8 mouse cellular contexts compared by ENCODE assay signal in the genomic region with DNA sequence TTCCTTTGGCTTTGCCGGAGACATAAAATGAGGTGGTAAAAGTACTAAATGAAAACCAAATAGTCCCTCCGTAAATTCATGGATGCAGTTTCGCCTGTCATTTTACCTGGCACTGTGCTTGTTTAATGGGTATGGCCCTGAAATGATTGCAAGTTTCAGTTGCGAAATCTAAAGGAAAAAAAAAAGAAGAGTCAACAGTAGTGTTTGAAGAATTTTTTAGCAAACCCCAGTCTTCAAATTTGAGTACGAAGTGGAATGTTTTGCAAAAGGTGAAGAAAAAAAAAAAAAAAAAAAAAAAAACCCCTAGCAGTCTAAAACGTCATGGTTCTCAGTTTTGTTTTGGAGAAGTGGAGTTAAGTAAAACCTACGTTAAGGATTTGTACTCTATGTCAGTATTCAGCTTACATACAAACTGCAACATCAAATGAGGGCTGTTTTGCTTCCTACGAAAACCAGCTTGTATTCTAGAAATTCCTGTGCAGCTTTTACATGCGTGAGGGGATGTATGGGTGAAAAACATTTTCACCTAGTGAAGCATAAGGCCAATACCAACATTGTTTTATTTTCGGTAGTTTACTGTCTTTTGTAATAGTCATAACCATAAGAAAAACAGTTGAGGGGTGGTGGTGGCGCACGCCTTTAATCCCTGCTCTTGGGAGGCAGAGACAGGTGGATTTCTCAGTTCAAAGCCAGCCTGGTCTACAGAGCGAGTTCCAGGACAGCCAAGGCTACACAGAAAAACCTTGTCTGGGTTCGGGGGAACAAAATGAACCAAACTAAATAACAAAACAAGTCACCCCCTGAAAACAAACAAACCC. TPM values are rescaled to one million over a fixed set of nuclear protein-coding genes. Genes with fewer than 3 reads are reported as not detected.
A peak's percentile ranks its signal among the peaks of the same experiment; 100 is the strongest.
DNase-seq lines count a peak whose midpoint lies in the region; ATAC-seq and TF ChIP-seq lines count a peak whose summit lies in the region.

No protein-coding gene starts in this region.

- no peak for TF ChIP-seq CTCF in CH12.LX (conservative IDR thresholded peaks at IDR 0.05 in 1 of 2, IDR thresholded peaks at IDR 0.05 in 1 of 2; ENCODE audit: low read depth in 2 of 2, low read length in 2 of 2)
- TF ChIP-seq CTCF in liver, embryonic 14.5 days (IDR thresholded peaks at IDR 0.05; ENCODE audit: low read depth): no peak

- in situ Hi-C loops in CH12.LX (cut with MboI; ENCODE audit: low pct_ligation_motif_present, low pct_unique_long_range_greater_than_20kb, low sequenced_read_pairs): no loop called here

- no peak for TF ChIP-seq RAD21 in CH12.LX (IDR thresholded peaks at IDR 0.05; ENCODE audit: low read depth, low read length)

- ATAC-seq in heart, embryonic 11.5 days (replicated peaks; ENCODE audit: insufficient number of reproducible peaks, low FRiP score, low TSS enrichment): no peak
- ATAC-seq in forebrain, embryonic 13.5 days: no peak
- ATAC-seq in liver, embryonic 14.5 days (ENCODE audit: insufficient read depth): no peak

- peak overlapping the region; percentile 98 for H3K27ac ChIP-seq in heart, embryonic 11.5 days (ENCODE audit: low read depth, low read length)
- H3K27ac ChIP-seq in CH12.LX (ENCODE audit: insufficient read depth, low read depth): no peak overlapping the region
- no peak overlapping the region for H3K27ac ChIP-seq in forebrain, embryonic 13.5 days
- H3K27ac ChIP-seq in liver, embryonic 14.5 days: peak overlapping the region; percentile 88

- no peaks in the 10 kb centered on the region for H3K36me3 ChIP-seq in heart, embryonic 11.5 days (ENCODE audit: control insufficient read depth, insufficient read depth, low read length)
- peaks cover 0 to 1% of the 10 kb centered on the region in 2 experiments for H3K36me3 ChIP-seq in CH12.LX (replicated peaks in 1 of 2; ENCODE audit: control insufficient read depth in 1 of 2, insufficient read depth in 1 of 2, low read length in 1 of 2)
- H3K36me3 ChIP-seq in forebrain, embryonic 13.5 days (ENCODE audit: poor library complexity, severe bottlenecking): no peaks in the 10 kb centered on the region
- no peaks in the 10 kb centered on the region for H3K36me3 ChIP-seq in liver, embryonic 14.5 days (replicated peaks; ENCODE audit: control insufficient read depth, insufficient read depth, low read depth)

- intact Hi-C loops in heart, postnatal 10 days (cut with DNase I): no loop called here

- DNase-seq in heart, postnatal 10 days: no peak
- DNase-seq in CH12.LX (ENCODE audit: extremely low read depth): peak; percentile 22
- peak in 1 of 3 experiments; percentile 31 for DNase-seq in liver, embryonic 14.5 days (ENCODE audit: low read depth in 3 of 3, low spot score in 3 of 3)
- no peak for DNase-seq in frontal cortex, postnatal 10 days (ENCODE audit: low spot score in 2 of 2)
- no peak for DNase-seq in kidney, postnatal 25 days
- DNase-seq in ovary, adult 18-20 months (ENCODE audit: low spot score): no peak

- H3K9ac ChIP-seq in heart, embryonic 11.5 days (ENCODE audit: low read depth, low read length): peak overlapping the region; percentile 95
- peak overlapping the region; percentile 84 for H3K9ac ChIP-seq in CH12.LX (ENCODE audit: insufficient read depth, low read depth)
- peak overlapping the region; percentile 84 for H3K9ac ChIP-seq in forebrain, embryonic 13.5 days
- H3K9ac ChIP-seq in liver, embryonic 14.5 days (replicated peaks): peak overlapping the region; percentile 93

- no peaks in the 10 kb centered on the region for H3K27me3 ChIP-seq in heart, embryonic 11.5 days (ENCODE audit: control insufficient read depth, insufficient read depth, low read length)
- no peaks in the 10 kb centered on the region for H3K27me3 ChIP-seq in CH12.LX (replicated peaks)
- no peaks in the 10 kb centered on the region for H3K27me3 ChIP-seq in forebrain, embryonic 13.5 days
- H3K27me3 ChIP-seq in liver, embryonic 14.5 days (ENCODE audit: control insufficient read depth, insufficient read depth, low read length): no peaks in the 10 kb centered on the region

- TF ChIP-seq EP300 in CH12.LX (IDR thresholded peaks at IDR 0.05; ENCODE audit: low read length): peak; percentile 13; the same call in 1 of the 2 replicates
- TF ChIP-seq EP300 in liver, embryonic 14.5 days (IDR thresholded peaks at IDR 0.05; ENCODE audit: low read depth): no peak

- dilution Hi-C loops in CH12.LX (cut with MboI; ENCODE audit: extremely low pct_ligation_motif_present, extremely low pct_unique_long_range_greater_than_20kb, low sequenced_read_pairs): no loop called here

- peaks cover 10% of the 10 kb centered on the region for H3K79me2 ChIP-seq in CH12.LX (replicated peaks; ENCODE audit: control insufficient read depth, extremely low read depth, insufficient read depth, poor library complexity, severe bottlenecking)

- H3K4me3 ChIP-seq in heart, embryonic 11.5 days (ENCODE audit: low read depth, low read length): peak overlapping the region; percentile 74
- H3K4me3 ChIP-seq in CH12.LX (replicated peaks in 1 of 3; ENCODE audit: low read depth in 2 of 3, low read length in 2 of 3, poor library complexity in 1 of 3): peak overlapping the region; percentile 50 to 74 (median 68)
- H3K4me3 ChIP-seq in forebrain, embryonic 13.5 days: peak overlapping the region; percentile 62
- peak overlapping the region; percentile 73 to 82 for H3K4me3 ChIP-seq in liver, embryonic 14.5 days (ENCODE audit: insufficient read depth in 1 of 2, low read depth in 2 of 2, low read length in 2 of 2)

- no peak for TF ChIP-seq POLR2A in CH12.LX (IDR thresholded peaks at IDR 0.05; ENCODE audit: low read depth, low read length)

- peak overlapping the region; percentile 73 for H3K4me2 ChIP-seq in heart, embryonic 11.5 days
- H3K4me2 ChIP-seq in CH12.LX (ENCODE audit: insufficient read depth, low read depth, poor library complexity, severe bottlenecking): peak overlapping the region; percentile 76
- peak overlapping the region; percentile 63 for H3K4me2 ChIP-seq in forebrain, embryonic 13.5 days
- H3K4me2 ChIP-seq in liver, embryonic 14.5 days (ENCODE audit: low read depth): peak overlapping the region; percentile 99

- no peaks in the 10 kb centered on the region for H3K4me1 ChIP-seq in heart, embryonic 11.5 days (ENCODE audit: control insufficient read depth, insufficient read depth, low read length)
- H3K4me1 ChIP-seq in CH12.LX (ENCODE audit: control insufficient read depth in 1 of 2, insufficient read depth in 2 of 2): peaks cover 0 to 3% of the 10 kb centered on the region in 2 experiments; a peak in 1 of 4 replicates
- H3K4me1 ChIP-seq in forebrain, embryonic 13.5 days: peaks cover 6% of the 10 kb centered on the region
- peaks cover 6 to 11% of the 10 kb centered on the region in 2 experiments; a peak in 3 of 4 replicates for H3K4me1 ChIP-seq in liver, embryonic 14.5 days (replicated peaks; ENCODE audit: control insufficient read depth in 2 of 2, insufficient read depth in 2 of 2, low read length in 1 of 2)

- H3K9me3 ChIP-seq in heart, embryonic 11.5 days (replicated peaks; ENCODE audit: control insufficient read depth, low read length): no peaks in the 10 kb centered on the region
- H3K9me3 ChIP-seq in CH12.LX (replicated peaks; ENCODE audit: low read length): no peaks in the 10 kb centered on the region
- no peaks in the 10 kb centered on the region for H3K9me3 ChIP-seq in forebrain, embryonic 13.5 days (replicated peaks)
- no peaks in the 10 kb centered on the region for H3K9me3 ChIP-seq in liver, embryonic 14.5 days (ENCODE audit: control insufficient read depth, low read length)

- WGBS in heart, embryonic 11.5 days (ENCODE audit: insufficient replicate concordance): 45% methylated on average over 14 of the region's 14 CpGs
- WGBS in forebrain, embryonic 13.5 days: 49% methylated on average over 14 of the region's 14 CpGs
- WGBS in liver, embryonic 14.5 days (ENCODE audit: insufficient replicate concordance): 19% methylated on average over 14 of the region's 14 CpGs

TF ChIP-seq in CH12.LX, 34 proteins besides CTCF, POLR2A, EP300 and RAD21:
- no peak for TF ChIP-seq BHLHE40 (IDR thresholded peaks at IDR 0.05; ENCODE audit: low read depth, low read length)
- TF ChIP-seq ZNF384 (IDR thresholded peaks at IDR 0.05; ENCODE audit: low read depth, low read length): peak; percentile 96
- no peak for TF ChIP-seq MAFK (IDR thresholded peaks at IDR 0.05; ENCODE audit: insufficient replicate concordance, low read length)
- 0 out of 2 replicates have a peak, but pooled peaks have one; percentile 21 for TF ChIP-seq KAT2A (IDR thresholded peaks at IDR 0.05; ENCODE audit: insufficient replicate concordance, low read length)
- TF ChIP-seq USF1 (IDR thresholded peaks at IDR 0.05; ENCODE audit: low read depth, low read length): no peak
- TF ChIP-seq ETS1 (conservative IDR thresholded peaks at IDR 0.05; ENCODE audit: low read depth, low read length): no peak
- TF ChIP-seq GABPA (IDR thresholded peaks at IDR 0.05; ENCODE audit: insufficient replicate concordance, low read depth, low read length): no peak
- peak; percentile 70 for TF ChIP-seq SIN3A (IDR thresholded peaks at IDR 0.05; ENCODE audit: low read length)

RNA-seq across cellular contexts. Expression of a gene that starts 1.6 kb away (rescaled TPM):
- 8.9 and 9.5 TPM in 2 replicates for polyA plus RNA-seq in heart, embryonic 11.5 days (2014; fragmentation: Nextera tagmentation; extraction: Ambion mirVana)
- total RNA-seq in heart, postnatal 10 days (2021): 10 to 100 TPM; 33.4 to 34.8 TPM
- total RNA-seq in CH12.LX (2012; rRNA removed) (7.3 and 9.2 TPM in 2 replicates), CH12.LX (2014; rRNA removed) (17.5 and 19.8 TPM in 2 replicates)
- polyA plus RNA-seq in CH12.LX (2012; ENCODE audit: insufficient read length, low read depth): 11.3 and 14.3 TPM in 2 replicates
- 6.8 and 8.3 TPM in 2 replicates for polyA plus RNA-seq in forebrain, embryonic 13.5 days (2015; fragmentation: Nextera tagmentation; extraction: Ambion mirVana)
- polyA plus RNA-seq in liver, embryonic 14.5 days (2012; rRNA removed): 5.2 and 7.3 TPM in 2 replicates
- polyA plus RNA-seq in liver, embryonic 14.5 days (2014; fragmentation: Nextera tagmentation; extraction: Ambion mirVana): 6.7 and 7.5 TPM in 2 replicates

RNA-seq across cellular contexts. Expression of a gene that starts 12.3 kb away (rescaled TPM):
- 101 and 117 TPM in 2 replicates for polyA plus RNA-seq in heart, embryonic 11.5 days (2014; fragmentation: Nextera tagmentation; extraction: Ambion mirVana)
- total RNA-seq in heart, postnatal 10 days (2021): 100 to 1,000 TPM in 1 of 2 experiments, 10 to 100 TPM in 1; 99.1 to 107 TPM
- 29.0 and 32.7 TPM in 2 replicates for total RNA-seq in CH12.LX (2012; rRNA removed)
- 33.0 and 39.1 TPM in 2 replicates for total RNA-seq in CH12.LX (2014; rRNA removed)
- polyA plus RNA-seq in CH12.LX (2012; ENCODE audit: insufficient read length, low read depth): 97.5 and 102 TPM in 2 replicates
- polyA plus RNA-seq in forebrain, embryonic 13.5 days (2015; fragmentation: Nextera tagmentation; extraction: Ambion mirVana): 395 and 428 TPM in 2 replicates
- polyA plus RNA-seq in liver, embryonic 14.5 days (2012; rRNA removed): 35.3 and 45.1 TPM in 2 replicates
- polyA plus RNA-seq in liver, embryonic 14.5 days (2014; fragmentation: Nextera tagmentation; extraction: Ambion mirVana): 52.5 and 58.0 TPM in 2 replicates

Comparison
In these comparisons a context has a peak if more than half of its experiments do, and no peak if none do; other contexts are left out.
1. H3K27ac ChIP-seq: peak in heart, embryonic 11.5 days (single experiment) and liver, embryonic 14.5 days (single experiment); none in CH12.LX (single experiment) and forebrain, embryonic 13.5 days (single experiment).
2. Peak in every context shown above with its lines, with median percentiles within 50 percentile points of each other: H3K4me2 ChIP-seq, H3K4me3 ChIP-seq and H3K9ac ChIP-seq.